Mouse (Mus musculus) urinary bladder, postnatal 14 days (tissue): ENCODE results near the gene Snrpf.

Source experiments
- DNase-seq: peaks from one replicate; pipeline ENCODE4 v3.0.0; 2021; ENCODE audit warnings: low spot score

The Snrpf gene

DNA sequence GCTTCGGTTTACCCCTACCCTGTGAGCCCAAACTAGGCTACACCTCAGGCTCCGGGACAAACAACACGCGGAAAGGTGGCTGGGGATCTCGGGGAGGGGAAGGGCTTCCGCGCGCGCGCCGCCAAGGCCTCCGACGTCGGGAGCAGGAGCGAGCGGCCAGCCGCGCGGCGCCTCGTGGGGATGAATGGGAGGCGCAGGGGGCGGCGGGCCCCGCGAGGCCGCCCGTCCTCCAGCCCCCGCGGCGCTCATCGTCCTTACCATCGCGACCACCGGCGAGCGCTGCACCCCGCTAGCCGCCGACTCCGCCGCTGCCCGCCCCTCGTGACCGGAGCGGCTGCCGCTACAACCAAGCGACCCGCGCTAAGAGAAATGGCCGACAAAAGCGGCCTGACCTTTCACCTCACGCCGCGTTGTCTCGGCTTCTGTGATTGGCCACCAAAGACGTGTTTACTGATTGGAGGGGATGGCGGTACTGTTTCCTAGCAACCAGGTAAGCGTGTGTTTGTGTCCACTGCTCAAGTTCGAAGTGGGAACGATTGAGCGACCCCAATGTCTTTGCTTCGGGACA is at the start of gene Snrpf:
Snrpf (minus strand) TSS at position 426 of the 568 bp plus-strand sequence.
- DNase-seq: peak; percentile 89

DNA sequence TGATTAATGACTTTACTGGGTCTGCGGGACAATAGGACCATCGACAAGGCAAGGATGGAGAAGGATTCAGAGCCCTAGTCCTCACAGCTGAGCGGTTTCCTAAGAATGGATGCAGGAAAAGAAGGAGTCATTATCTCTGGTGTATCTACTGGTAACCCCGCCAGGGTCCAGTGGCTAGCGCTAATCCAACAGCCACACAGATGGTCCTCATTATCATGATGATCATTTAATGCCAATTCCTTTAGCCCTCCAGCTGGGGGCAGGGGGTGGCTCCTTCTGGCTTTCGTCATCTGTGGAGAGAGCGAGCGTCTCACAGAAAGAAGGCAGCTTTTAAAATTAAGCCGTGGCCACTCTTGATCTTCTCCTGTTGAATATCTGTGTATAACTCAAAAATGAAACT is 46.4 kb upstream of the Snrpf start:
- no peak for DNase-seq

DNA sequence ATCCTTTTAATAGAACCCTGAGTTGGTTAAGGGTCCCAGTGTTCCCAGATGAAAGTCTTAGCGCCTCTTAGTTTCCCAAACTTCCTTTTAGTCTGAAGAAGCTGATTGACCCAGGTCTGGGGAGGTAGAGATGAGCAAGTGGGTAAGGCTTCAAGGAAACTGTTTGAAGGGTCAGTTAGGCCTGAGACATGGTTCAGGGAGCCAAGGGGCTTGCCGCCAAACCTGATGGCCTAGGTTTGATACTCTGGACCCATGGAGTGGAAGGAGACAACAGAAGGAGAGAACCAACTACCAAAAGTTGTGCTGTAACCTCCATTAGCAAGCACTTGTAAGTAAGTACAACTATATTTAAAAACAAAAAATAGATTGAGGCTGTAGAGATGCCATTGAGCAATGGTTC is 44.5 kb upstream of the Snrpf start:
- DNase-seq: no peak

DNA sequence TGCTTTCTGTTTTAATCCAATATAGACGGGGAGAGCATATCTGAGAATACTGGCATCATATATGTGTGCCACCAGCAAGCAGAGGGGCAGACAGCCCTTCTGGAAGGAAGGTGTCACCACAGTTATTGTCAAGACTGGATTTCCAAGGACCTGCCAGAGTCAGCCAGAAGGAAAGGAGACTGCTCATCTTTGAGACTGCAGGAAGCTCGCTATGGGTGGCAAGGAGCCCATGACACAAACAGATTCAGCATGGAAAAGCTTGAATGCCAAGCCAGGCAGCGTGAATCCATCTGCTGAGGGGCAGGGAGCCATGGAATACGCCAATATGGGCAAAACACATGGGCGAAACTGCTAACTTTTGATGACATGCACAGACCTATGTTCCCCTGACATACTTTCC is 44.1 kb upstream of the Snrpf start:
- no peak for DNase-seq

DNA sequence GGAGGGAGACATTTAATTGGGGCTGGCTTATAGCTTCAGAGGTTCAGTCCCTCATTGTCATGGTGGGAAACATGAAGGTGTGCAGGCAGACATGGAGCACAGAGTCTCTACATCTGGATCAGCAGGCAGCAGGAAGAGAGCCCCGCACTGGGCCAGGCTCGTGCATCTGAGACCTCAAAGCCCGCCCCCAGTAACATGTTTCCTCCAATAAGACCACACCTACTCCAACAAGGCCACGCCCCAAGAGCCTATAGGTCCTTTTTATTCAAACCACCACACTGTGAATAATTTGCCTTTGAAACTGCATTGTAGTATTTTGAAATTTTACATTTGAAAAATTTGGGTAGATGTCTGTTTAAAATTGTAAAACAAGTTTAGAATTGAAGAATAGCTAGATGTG is 42.6 kb upstream of the Snrpf start:
- no peak for DNase-seq

DNA sequence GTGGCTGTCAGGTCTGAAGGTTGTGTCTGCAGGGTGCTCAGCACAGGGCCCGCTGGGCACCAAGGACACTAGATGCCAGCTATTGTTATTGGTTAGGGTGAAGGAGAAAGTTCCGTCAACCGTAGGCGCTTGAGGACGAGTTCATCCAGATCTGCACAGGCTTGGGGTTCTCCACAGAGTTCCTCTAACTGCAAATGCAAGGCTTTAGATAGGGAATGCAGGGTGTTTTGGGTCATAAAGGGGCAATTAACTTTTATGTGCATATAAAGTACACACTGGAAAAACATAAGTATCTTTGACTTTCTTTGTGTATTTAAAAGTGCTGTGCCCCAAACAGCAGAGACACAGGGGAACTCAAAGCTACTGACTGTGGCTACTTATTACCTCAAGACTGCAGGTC is 40.8 kb upstream of the Snrpf start:
- no peak for DNase-seq

DNA sequence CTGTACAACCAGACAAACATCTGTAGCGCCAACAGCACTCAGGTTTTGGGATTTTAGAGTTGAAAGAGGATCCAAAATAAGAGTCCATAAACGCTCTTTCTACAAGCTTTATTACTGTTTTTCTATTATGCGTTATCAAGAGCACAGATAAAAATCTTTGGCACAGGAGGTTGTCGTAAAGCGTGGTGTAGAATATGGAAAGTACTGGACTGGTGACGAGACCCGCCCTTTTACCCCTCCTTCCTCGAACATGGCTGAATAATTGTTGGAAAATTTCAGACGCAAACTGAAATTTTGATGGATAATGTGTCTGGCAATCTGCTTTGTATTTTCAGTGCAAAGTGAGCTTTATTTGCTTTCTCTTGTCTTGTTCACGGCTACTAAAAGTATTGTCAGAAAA is 34.6 kb upstream of the Snrpf start:
- DNase-seq: no peak

DNA sequence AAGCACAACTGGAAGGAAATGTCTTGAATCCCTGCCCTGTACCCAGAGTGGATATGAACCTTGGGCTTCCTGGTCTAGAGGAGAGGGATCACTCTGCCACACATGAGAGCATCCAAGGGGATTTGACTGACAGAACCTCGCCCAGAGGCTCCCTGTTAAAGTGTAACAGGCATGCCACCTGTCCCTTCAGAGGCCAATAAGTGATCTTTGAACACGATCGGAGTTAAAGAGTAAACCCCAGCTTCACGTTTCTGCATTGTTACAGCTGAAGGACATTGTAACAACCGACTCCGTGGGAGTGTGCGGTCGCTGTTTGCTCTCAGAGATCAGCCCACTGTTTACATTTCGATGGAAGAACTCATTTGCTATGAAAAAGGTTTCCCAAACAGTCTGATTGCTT is 34.2 kb upstream of the Snrpf start:
- DNase-seq: no peak

DNA sequence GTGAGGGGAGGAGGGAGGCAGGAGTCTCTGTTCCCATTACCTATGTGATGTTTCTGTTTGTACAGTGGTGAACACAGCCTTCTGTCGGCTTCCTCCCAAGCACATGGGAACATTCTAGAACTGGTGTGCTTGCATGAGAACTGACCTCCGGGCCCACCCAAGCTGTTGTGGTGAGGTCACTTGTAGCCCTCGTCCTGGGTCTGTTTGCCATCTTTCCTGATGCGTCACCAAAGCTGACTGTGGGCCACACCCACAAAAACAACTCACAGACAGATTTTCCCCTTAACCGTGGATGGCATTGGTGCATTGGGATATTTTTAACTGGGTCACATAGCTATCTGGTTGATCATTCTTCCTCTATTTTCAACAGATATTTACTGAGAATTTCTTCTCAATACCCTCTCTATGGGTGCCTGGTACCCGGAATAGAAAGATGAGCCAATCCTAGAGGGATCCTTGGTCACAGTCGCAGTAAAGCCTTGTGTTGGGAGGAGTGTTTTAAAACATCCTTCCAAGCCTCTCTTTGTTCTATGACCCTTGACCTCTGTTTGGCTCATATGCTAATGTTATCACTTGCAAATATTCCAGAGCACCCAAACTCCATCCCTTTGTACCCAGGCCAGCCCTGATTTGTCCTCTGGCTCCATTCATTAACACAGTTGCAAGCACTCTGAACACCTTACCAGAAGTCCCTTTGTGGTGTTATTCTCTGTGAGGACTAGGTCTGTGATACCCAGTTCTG is 31.1 kb upstream of the Snrpf start:
- DNase-seq: peak; percentile 10

DNA sequence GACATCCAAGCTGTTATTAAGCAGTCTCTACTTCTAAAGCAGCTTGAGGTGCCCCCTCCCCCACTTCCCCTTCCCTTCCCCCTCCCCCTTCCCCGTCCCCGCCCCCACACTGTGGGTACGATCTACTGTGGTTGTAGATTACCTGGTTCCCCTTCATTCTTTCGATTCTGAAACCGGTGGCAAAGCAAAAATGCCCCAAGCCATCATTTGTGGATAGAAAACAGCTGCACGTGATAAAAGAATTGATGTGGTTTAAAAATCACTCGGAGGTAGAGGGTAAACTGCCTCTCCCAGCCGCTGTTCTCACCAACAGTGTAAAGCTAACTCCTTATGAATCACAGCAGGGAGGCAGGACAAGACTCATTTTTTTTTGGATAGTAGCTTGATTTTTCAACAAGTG is 25.3 kb upstream of the Snrpf start:
- no peak for DNase-seq

DNA sequence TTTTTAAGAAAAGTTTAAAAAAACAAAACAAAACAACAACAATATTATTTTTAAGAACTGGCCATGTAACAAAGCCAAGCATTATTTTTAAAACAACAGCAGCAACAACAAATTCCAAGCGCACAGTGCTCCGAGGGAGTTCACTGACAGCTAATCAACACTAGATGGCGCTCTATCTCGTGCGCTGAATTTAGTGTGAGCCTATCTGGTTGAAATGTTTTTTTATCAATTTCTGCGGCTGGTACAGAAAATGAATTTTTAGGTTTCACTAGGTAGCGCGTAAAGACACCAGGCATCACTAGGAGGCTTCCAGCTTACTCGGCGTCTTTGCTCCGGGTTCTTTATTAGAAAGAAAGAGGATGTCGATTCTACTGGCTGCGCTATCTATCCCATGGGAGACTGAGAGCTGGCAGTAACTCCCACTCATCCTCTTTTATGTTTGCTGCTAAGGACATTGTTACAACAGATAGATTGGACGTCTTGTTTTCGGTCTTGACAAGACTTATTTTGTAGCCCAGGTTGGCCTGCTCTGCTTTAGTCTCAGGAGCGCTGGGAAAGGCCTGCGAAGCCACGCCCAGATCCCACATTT is 22.0 kb upstream of the Snrpf start:
- peak; percentile 10 for DNase-seq

DNA sequence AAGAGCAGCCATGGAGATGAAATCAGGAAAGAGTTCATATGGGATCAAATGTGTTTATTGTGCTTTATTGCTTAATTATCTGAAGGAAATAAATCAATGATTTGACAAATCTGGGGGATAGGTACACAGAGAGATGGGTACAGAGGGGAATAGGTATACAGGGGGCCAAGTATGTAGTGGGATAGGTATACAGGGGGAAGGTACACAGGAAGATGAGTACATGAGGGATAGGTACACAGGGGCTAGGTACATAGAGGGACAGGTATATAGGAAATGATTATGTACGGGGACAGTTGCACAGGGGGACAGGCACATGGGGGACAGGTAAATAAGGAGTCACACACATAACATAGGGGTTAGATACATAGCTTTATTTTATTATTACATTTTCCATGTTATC is 21.4 kb upstream of the Snrpf start:
- DNase-seq: no peak

DNA sequence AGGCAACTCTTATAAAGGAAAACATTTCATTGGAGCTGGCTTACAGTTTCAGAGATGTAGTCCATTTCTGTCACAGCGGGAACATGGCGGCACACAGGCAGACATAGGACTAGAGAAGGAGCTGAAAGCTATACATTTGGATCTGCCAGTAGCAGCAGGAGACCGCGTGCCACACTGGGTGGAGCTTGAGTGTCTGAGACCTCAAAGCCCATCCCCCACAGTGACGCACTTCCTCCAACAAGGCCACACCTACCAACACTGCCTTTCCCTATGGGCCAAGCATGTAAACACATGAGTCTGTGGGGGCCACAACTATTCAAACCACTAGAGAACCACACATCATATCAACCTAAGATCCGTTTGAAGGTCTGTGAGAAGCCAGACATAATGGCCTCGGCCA is 19.7 kb upstream of the Snrpf start:
- no peak for DNase-seq

DNA sequence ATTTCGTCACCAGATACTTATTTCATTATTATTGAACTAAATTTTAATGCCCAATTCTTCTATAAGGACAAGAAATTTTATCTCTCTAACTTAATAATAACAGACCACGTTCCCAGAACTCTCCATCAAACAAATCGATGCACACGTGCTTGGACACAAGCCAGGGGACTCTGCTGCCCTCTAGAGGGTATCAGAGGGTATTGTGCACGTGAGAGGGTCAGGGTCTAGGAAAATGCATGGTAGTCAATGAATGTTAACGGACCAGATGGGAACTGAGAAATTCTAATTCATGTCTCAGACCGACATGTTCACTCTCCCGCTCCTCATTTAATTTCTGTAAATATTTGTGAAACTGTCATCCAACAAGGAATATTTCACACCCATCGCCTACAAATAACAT is 18.5 kb upstream of the Snrpf start:
- DNase-seq: no peak

DNA sequence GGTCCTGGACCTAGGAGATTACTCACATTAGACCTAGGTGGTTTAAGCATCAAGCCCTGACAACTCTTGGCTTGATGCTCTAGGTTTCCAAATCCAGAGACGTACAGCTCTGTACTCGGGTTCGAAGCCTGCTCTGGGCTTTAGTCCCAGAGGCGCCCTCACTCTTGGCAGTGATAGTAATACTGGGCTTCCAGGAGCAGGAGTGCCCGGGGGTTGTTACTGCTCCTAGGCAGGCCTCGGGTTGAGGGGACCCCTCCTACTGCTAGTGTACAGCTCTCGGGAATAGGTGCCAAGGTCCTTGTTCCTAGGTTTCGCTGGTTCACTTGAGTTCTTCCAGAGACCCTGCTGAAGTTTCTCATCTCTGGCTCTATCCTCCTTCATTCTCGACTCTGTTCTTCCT is 16.8 kb upstream of the Snrpf start:
- no peak for DNase-seq

DNA sequence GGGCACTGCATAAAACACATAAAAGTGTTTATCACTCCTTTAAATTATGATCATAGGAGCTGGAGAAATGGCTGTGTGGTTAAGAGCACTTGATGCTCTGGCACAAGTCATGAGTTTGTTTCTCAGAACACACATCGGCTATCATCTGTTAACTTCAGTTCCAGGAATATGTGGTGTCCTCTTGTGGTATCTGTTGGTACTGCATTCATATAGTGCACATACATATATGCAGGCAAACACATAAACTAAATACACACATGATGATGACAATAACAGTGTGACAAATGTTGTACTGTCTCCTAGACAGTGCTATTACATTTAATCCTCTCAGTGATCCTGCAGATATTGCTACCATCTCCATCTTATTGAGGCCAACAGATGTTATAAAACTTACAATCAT is 13.8 kb upstream of the Snrpf start:
- DNase-seq: no peak

DNA sequence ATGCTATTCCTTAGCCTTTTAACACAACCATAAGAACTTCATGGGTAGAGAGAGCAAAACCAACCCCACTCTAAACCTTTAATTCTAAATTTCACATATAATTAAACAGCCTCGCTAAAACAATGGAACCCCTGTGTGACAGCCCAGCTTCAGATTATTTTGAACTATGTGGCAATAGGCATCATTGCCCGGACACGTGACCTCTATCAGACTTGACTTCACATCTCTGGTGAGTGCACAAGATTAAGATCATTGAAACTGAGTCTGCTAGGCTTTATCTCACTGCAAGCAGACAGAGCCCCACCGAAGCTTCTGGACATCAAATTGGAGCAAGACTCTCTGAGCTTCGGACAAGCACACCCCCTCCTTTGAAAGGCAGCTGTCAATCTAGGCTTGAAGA is 12.8 kb upstream of the Snrpf start:
- no peak for DNase-seq

DNA sequence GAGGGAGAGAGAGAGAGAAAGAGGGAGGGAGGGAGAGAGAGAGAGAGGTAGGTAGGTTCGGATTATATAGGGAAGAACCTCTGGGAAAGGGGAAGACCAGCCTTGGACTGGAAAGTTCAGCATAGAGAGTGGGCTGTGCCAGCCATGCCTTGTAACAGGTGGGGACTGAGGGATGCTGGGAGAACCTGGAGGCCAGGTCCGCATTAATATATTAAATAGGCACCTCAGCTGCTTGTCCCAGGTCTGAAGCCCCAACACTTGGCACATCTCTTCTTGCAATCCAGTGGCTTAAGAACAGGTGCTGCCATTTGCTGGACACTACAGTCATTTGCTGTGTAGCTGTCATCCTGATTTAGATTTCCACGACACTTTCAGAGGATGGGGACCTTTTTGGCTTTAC is 7.1 kb upstream of the Snrpf start:
- DNase-seq: no peak

DNA sequence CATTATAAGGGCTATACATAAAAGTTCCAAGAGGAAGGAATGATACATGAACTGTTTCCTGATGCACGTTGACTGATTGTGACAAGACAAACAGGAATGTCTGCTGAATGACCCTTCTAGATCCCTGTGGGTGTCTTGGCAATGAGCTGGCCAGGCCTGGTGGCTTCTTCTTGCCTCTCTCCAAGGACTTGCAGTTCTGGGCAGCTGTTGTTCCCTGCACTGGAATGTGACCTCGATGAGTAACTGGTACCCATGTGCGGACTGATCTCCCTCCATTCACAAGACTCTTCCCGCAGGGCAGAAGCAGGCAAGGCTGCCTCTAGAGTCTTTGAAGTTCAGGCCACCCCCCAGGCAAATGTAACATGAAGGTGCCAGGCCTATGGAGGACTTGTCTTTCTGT is 6.3 kb upstream of the Snrpf start:
- DNase-seq: no peak

DNA sequence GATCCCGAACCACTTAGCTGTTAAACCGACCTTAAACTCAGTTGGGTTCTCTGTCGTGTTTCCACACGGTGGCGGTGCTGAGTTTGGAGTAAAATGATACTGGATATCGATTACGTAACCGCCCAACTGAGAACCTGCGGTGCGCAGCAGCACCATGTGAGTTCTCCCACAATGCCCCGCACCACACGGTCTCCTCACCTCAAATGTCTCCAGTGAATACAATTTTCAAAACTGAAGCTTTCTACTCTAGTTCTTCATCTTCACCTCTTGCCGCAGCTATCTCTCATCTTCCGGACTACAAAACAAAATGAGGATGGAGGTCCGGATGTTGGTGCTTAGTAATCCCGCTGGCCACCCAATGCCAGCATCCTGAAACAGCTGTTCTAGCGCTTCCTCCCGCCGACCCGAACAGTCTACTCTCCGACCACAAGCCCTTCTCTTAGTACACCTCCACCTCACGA is 4.5 kb upstream of the Snrpf start:
- peak; percentile 87 for DNase-seq

DNA sequence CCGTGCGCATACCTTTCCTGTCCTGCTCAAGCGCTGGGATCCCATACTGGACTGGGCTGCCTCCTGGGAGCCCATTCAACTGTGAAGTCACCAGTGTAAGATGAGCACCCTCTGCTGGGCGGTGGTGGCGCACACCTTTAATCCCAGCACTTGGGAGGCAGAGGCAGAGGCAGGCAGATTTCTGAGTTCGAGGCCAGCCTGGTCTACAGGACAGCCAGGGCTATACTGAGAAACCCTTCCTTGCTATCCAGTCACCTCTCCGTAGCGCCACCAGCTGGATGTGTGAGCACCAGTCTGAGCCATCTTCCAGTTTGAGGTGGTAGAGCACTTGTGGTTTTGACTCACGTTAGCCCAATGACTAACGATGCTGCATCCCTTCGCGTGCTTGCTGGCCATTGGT is 3.0 kb upstream of the Snrpf start:
- DNase-seq: peak; percentile 18

DNA sequence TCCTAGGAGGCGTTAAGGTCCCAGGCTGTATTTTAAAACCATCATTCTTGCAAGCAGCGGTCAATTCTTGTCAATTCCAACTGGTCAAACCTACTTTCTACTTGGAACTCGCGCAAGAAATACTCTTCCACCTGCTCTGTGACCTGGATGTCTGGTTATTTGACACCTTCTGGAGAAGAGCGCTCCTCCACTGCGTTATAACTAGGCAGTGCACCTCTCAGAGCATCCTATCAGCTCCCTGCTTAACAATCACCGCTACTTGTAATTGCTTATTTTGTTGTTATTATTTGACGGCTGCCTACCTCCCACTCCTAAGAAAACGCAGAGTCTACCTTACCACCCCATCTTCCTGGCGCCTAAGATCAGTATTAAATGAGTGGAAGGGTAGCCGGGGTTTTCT is 710 bp downstream of the Snrpf start:
- DNase-seq: no peak

DNA sequence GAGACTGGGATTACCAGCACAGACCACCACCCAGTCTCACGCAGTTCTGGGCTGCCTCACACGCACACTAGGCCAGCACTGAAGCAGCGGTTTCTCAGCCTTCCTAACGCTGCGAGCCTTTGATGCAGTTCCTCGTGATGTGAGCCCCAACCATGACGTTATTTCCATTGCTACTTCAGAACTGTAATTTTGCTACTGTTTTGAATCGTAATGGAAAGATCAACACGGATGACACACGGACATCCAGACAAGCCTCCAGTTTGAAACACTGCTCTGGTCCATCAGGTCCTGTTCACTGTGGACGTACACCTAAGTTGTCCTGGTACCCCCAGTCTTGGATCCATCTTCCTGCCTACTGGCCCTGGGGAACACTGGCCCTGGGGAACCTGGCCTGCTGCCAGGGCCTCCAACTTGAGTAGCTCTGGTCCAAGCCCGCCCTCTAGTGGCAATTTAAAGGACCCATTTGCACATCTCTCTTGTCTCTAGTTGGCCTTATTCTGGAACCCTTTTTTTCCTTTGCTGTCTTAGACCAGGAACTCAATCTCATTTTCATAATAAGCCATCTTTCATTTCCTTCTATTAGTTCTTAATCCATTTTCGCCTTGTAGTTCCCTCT is 12.1 kb downstream of the Snrpf start:
- peak; percentile 76 for DNase-seq
